Mouse (Mus musculus) retina, postnatal 7 days (tissue): Measurements from ENCODE around the gene Rph3a.
"Not testable (repeated sequence)": the region's sequence is repeated elsewhere in the genome, so short reads cannot be mapped to it uniquely, and the experiment has no call there.

Experiments
- DNase-seq: peaks from one replicate; pipeline ENCODE4 v3.0.0-alpha.2; 2012; ENCODE audit warnings: low read depth, low spot score

Rph3a gene

DNA sequence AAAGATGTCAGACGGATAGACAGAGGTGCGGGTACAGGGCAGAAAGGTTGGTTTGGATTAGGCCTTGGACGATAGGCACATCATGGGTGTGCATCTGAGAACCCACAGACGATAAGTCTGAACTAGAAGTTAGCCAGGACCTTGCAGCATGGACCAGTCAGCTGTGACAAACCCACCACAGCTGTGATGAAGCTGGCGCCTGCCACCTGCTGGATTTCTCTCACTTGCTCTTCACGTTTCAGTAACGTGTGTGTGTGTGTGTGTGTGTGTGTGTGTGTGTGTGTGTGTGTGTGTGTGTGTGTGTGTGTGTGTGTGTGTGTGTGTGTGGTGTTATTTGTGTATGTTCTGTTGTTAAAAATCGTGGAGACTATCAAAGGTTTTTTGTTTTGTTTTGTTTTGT lies 95.7 kb downstream of the Rph3a start, which contains the start of gene Oas1d:
TSS of gene Oas1d (plus strand) at position 333 of the 400 bp plus-strand sequence.
- not testable (repeated sequence) for DNase-seq

DNA sequence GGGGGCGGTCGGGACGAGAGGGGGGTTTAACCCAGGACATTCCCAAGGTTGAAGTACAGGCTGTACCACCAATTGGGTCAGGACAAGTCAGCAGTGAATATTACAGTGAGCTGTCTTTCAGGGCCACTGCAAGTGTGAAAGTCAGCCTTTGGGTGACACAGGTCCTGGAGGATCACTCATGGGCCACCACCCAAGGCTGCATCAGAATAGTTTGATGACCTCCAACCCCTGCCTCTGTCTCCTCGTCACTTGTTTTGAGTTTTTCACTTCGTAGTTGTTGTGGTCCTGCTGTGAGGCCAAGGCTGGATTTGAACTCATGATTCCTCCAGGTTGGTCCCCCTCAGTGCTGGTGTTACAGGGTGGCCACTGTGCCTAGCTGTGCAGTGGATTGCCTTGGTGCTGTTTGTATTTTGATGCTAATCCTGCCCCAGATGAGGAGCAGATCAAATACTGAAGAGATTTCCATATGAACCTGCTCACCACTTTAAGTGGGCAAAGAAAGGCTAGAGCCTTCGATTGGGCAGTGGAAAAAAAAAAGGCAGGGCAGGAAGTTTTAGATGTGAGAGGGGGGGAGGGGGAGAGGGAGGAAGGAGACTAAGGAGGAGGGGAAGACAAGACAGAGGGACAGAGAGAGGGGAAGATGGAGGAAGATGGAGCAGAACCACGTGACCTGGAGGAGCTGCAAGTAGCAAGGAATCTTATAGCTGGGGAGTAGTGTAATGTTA lies 101.5 kb downstream of the Rph3a start:
- no peak for DNase-seq

DNA sequence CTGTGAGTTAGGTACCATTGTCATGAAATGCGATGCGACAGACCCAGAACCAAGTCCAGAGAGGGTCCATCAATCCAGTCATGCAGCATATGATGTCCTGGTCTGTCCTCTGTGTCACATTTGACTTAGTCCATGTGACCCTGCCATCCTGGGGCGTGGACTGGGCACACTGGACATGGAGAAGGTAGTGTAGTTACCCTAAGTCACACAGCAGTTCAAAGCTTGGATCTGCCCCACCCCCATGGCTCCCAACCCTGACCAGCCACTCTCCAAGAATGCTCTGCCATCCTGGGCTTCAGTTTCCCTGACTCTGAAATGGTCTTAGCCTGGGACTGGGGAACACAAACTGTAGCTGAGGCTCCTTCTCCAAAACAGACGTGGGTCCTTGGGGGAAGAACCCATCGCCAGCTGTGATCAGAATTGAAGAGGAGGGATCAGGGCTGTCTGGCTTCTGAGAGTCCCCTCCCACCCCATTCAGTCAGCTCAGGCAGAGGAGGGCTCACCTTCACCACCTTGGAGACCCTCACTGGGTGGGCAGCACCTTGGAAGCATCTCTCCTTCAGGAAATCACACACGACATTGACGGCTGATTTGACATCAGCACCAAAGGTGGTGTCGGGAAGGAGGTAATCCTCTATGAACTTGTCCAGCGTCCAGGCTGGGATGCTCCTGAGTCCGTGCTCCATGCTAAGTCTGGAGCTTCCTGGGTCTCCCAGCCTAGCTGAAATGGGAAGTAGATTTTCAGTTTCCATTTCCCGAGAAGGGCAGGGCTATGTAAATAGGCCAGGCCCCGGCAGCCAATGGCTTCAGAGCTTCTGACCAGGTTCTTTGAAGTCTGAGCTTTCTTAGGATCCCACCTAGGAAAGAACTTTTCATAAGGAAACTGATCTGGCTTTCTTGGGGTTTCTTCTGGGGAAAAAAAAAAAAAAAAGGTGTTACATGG lies 102.8 kb downstream of the Rph3a start, which contains the start of gene Oas1a:
TSS of gene Oas1a (minus strand) at position 731 of the 943 bp plus-strand sequence.
- DNase-seq = not testable (repeated sequence)

GRCm38 (mm10) chr5:120902056-120902455 lies 107.8 kb downstream of the Rph3a start:
- DNase-seq = no peak

- no peak for DNase-seq
Observed at GRCm38 (mm10) chr5:120900666-120901065, 109.2 kb downstream of the Rph3a start.

- DNase-seq = no peak
Observed at GRCm38 (mm10) chr5:120898726-120899125, 111.2 kb downstream of the Rph3a start.

- DNase-seq = no peak
Observed at GRCm38 (mm10) chr5:120898307-120898706, 111.6 kb downstream of the Rph3a start.

GRCm38 (mm10) chr5:120895231-120895900 lies 114.5 kb downstream of the Rph3a start:
- no peak for DNase-seq

GRCm38 (mm10) chr5:120894692-120895091 lies 115.2 kb downstream of the Rph3a start:
- DNase-seq = not testable (repeated sequence)

- not testable (repeated sequence) for DNase-seq
Observed at GRCm38 (mm10) chr5:120893866-120894265, 116.0 kb downstream of the Rph3a start.

DNA sequence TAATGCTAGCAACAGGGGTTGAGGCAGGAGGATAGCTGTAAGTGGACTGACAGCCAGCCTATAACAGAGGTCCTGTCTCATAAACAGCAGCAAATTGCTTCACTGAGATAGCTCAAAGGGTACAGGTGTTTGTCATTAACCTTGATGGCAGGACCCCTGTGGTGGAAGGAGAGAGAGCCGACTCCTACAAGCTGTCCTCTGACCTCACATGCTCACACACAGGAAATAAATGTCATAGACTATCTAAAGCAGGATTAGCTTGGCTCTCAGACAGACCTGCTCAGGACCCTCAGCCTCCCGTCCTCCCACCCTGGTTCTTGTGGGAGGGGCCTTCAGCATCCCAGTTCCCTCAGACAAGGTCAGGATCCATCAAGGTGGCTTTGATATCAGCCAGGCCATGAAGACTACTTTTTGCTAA lies 117.6 kb downstream of the Rph3a start:
- DNase-seq = no peak

- DNase-seq = not testable (repeated sequence)
Observed at GRCm38 (mm10) chr5:120891566-120892242, 118.2 kb downstream of the Rph3a start.

GRCm38 (mm10) chr5:120890991-120891390 lies 118.9 kb downstream of the Rph3a start:
- no peak for DNase-seq
